Mouse (Mus musculus): ENCODE measurements around the gene Gadl1. TPM values are rescaled to one million over a fixed set of nuclear protein-coding genes. Genes with fewer than 3 reads are reported as not detected.

Gadl1 gene
- total and polyA plus RNA-seq, 2 experiments from 2014 or later, result 0.19 to 0.50 TPM

- no peak for DNase-seq
- WGBS, result 22% methylated on average over 7 of the region's 7 CpGs
Observed at GRCm38 (mm10) chr9:115933243-115933964, 24.1 kb downstream of the Gadl1 start.

GRCm38 (mm10) chr9:115934288-115934687 lies 25.0 kb downstream of the Gadl1 start:
- no peak overlapping the region for H3K4me2 ChIP-seq (ENCODE audit: low read depth)
- H3K4me1 ChIP-seq (ENCODE audit: insufficient read depth), result 0 out of 2 replicates have a peak, but pooled peaks cover 3% of the 10 kb centered on the region
- H3K9ac ChIP-seq, result no peak overlapping the region
- no peaks in the 10 kb centered on the region for H3K36me3 ChIP-seq (ENCODE audit: insufficient read depth)
- no peaks in the 10 kb centered on the region for H3K27me3 ChIP-seq (ENCODE audit: insufficient read depth, low read length)
- H3K9me3 ChIP-seq (ENCODE audit: low read length), result no peaks in the 10 kb centered on the region
- no peak for ATAC-seq
- 88% methylated on average over 11 of the region's 11 CpGs for whole genome bisulfite sequencing
- DNase-seq, result no peak
- no peak for TF ChIP-seq CTCF (IDR thresholded peaks at IDR 0.05; ENCODE audit: low read depth)
- H3K27ac ChIP-seq (ENCODE audit: low read depth, low read length), result no peak overlapping the region
- no peak overlapping the region for H3K4me3 ChIP-seq (ENCODE audit: low read depth, low read length)

More at GRCm38 (mm10) chr9:115933243-115933964, 24.1 kb downstream of the Gadl1 start:
- no peak overlapping the region for H3K27ac ChIP-seq (ENCODE audit: low read depth, low read length)
- H3K4me3 ChIP-seq (ENCODE audit: low read depth, low read length), result no peak overlapping the region
- H3K36me3 ChIP-seq (ENCODE audit: insufficient read depth), result no peaks in the 10 kb centered on the region
- no peak overlapping the region for H3K9ac ChIP-seq
- H3K4me1 ChIP-seq (ENCODE audit: insufficient read depth), result 0 out of 2 replicates have a peak, but pooled peaks cover 3% of the 10 kb centered on the region
- H3K4me2 ChIP-seq (ENCODE audit: low read depth), result no peak overlapping the region
- no peaks in the 10 kb centered on the region for H3K9me3 ChIP-seq (ENCODE audit: low read length)
- no peak; the same call in 1 of the 2 replicates for ATAC-seq
- no peaks in the 10 kb centered on the region for H3K27me3 ChIP-seq (ENCODE audit: insufficient read depth, low read length)
- TF ChIP-seq CTCF (IDR thresholded peaks at IDR 0.05; ENCODE audit: low read depth), result no peak

- Histone ChIP-seq H3K36me3 (ENCODE audit: insufficient read depth) (no peaks in the 10 kb centered on the region), H3K9me3 (ENCODE audit: low read length) (no peaks in the 10 kb centered on the region), H3K27me3 (ENCODE audit: insufficient read depth, low read length) (no peaks in the 10 kb centered on the region), H3K27ac (ENCODE audit: low read depth, low read length) (no peak overlapping the region), H3K4me2 (ENCODE audit: low read depth) (no peak overlapping the region), H3K4me3 (ENCODE audit: low read depth, low read length) (no peak overlapping the region), H3K9ac (no peak overlapping the region), H3K4me1 (ENCODE audit: insufficient read depth) (0 out of 2 replicates have a peak, but pooled peaks cover 3% of the 10 kb centered on the region)
- DNase-seq, result no peak
- 81% methylated on average over 2 of the region's 2 CpGs for WGBS
- no peak for TF ChIP-seq CTCF (IDR thresholded peaks at IDR 0.05; ENCODE audit: low read depth)
- no peak for ATAC-seq
Observed at GRCm38 (mm10) chr9:115936350-115936749, 27.1 kb downstream of the Gadl1 start.

GRCm38 (mm10) chr9:115937915-115938314 lies 28.7 kb downstream of the Gadl1 start:
- no peak for DNase-seq
- no peaks in the 10 kb centered on the region for H3K36me3 ChIP-seq (ENCODE audit: insufficient read depth)
- ATAC-seq, result no peak
- H3K4me3 ChIP-seq (ENCODE audit: low read depth, low read length), result no peak overlapping the region
- 94% methylated on average over 5 of the region's 5 CpGs for WGBS
- H3K27me3 ChIP-seq (ENCODE audit: insufficient read depth, low read length), result no peaks in the 10 kb centered on the region
- no peak for TF ChIP-seq CTCF (IDR thresholded peaks at IDR 0.05; ENCODE audit: low read depth)
- H3K4me1 ChIP-seq (ENCODE audit: insufficient read depth), result peaks cover 6% of the 10 kb centered on the region; the same call in 1 of the 2 replicates
- H3K9me3 ChIP-seq (ENCODE audit: low read length), result no peaks in the 10 kb centered on the region
- H3K9ac ChIP-seq, result no peak overlapping the region
- no peak overlapping the region for H3K27ac ChIP-seq (ENCODE audit: low read depth, low read length)
- no peak overlapping the region for H3K4me2 ChIP-seq (ENCODE audit: low read depth)

GRCm38 (mm10) chr9:115939420-115939819 lies 30.2 kb downstream of the Gadl1 start:
- Histone ChIP-seq H3K4me2 (ENCODE audit: low read depth) (no peak overlapping the region), H3K4me1 (ENCODE audit: insufficient read depth) (peaks cover 11% of the 10 kb centered on the region; the same call in 1 of the 2 replicates), H3K4me3 (ENCODE audit: low read depth, low read length) (no peak overlapping the region), H3K9me3 (ENCODE audit: low read length) (no peaks in the 10 kb centered on the region), H3K36me3 (ENCODE audit: insufficient read depth) (no peaks in the 10 kb centered on the region), H3K27ac (ENCODE audit: low read depth, low read length) (no peak overlapping the region), H3K27me3 (ENCODE audit: insufficient read depth, low read length) (no peaks in the 10 kb centered on the region), H3K9ac (no peak overlapping the region)
- ATAC-seq (no peak), DNase-seq (no peak)
- WGBS, result 86% methylated on average over 3 of the region's 3 CpGs
- no peak for TF ChIP-seq CTCF (IDR thresholded peaks at IDR 0.05; ENCODE audit: low read depth)

- no peak overlapping the region for H3K27ac ChIP-seq (ENCODE audit: low read depth, low read length)
- DNase-seq, result no peak
- ATAC-seq, result no peak
- TF ChIP-seq CTCF (IDR thresholded peaks at IDR 0.05; ENCODE audit: low read depth), result no peak
- no peak overlapping the region for H3K9ac ChIP-seq
- no peak overlapping the region for H3K4me3 ChIP-seq (ENCODE audit: low read depth, low read length)
- H3K36me3 ChIP-seq (ENCODE audit: insufficient read depth), result no peaks in the 10 kb centered on the region
- no peak overlapping the region for H3K4me2 ChIP-seq (ENCODE audit: low read depth)
- H3K27me3 ChIP-seq (ENCODE audit: insufficient read depth, low read length), result no peaks in the 10 kb centered on the region
- 71% methylated on average over 8 of the region's 8 CpGs for WGBS
- H3K4me1 ChIP-seq (ENCODE audit: insufficient read depth), result peaks cover 11% of the 10 kb centered on the region; the same call in 1 of the 2 replicates
- H3K9me3 ChIP-seq (ENCODE audit: low read length), result no peaks in the 10 kb centered on the region
Observed at GRCm38 (mm10) chr9:115941171-115941570, 31.9 kb downstream of the Gadl1 start.

- Histone ChIP-seq H3K27me3 (ENCODE audit: insufficient read depth, low read length) (no peaks in the 10 kb centered on the region), H3K4me2 (ENCODE audit: low read depth) (peak overlapping the region; percentile 32; the same call in 1 of the 2 replicates), H3K4me1 (ENCODE audit: insufficient read depth) (peaks cover 11% of the 10 kb centered on the region; the same call in 1 of the 2 replicates), H3K27ac (ENCODE audit: low read depth, low read length) (peak overlapping the region; percentile 73), H3K36me3 (ENCODE audit: insufficient read depth) (no peaks in the 10 kb centered on the region), H3K9me3 (ENCODE audit: low read length) (no peaks in the 10 kb centered on the region), H3K4me3 (ENCODE audit: low read depth, low read length) (no peak overlapping the region), H3K9ac (no peak overlapping the region)
- DNase-seq, result no peak
- ATAC-seq, result peak; percentile 88
- no peak for TF ChIP-seq CTCF (IDR thresholded peaks at IDR 0.05; ENCODE audit: low read depth)
- 18% methylated on average over 4 of the region's 4 CpGs for WGBS
Observed at GRCm38 (mm10) chr9:115942486-115942885, 33.2 kb downstream of the Gadl1 start.

Measured in forebrain, postnatal 0 days (tissue).